Mouse (Mus musculus) liver, postnatal 0 days (tissue): ENCODE data around the gene Cpeb2. TPM values are rescaled to one million over a fixed set of nuclear protein-coding genes. Genes with fewer than 3 reads are reported as not detected.

Source experiments
- ATAC-seq: fragments of 200-750 bp; cut with Nextera tagmentation; 2 replicates; pipeline ENCODE4 v1.8.0; 2017; ENCODE audit warnings: mild to moderate bottlenecking, moderate library complexity
- DNase-seq: peaks from one replicate; pipeline ENCODE4 v3.0.0-alpha.2; 2016
- H3K27ac ChIP-seq: fragments of 300-500 bp; sonication (generic); 2 replicates; pipeline ENCODE4 v1.5.1; 2014; ENCODE audit warnings: antibody characterized with exemption, moderate library complexity, mild to moderate bottlenecking, low read depth
- H3K27me3 ChIP-seq: fragments of 300-500 bp; sonication (generic); 2 replicates; pipeline ENCODE4 v1.6.1; 2014; ENCODE audit warnings: low read length, control low read depth, mixed read lengths; ENCODE audit not compliant: insufficient read depth
- H3K36me3 ChIP-seq: fragments of 300-500 bp; sonication (generic); replicated peaks from 2 replicates; pipeline ENCODE4 v1.6.1; 2014; ENCODE audit warnings: mild to moderate bottlenecking, control low read depth, low read length, moderate library complexity, mixed read lengths; ENCODE audit not compliant: insufficient read depth
- H3K4me1 ChIP-seq: fragments of 300-500 bp; sonication (generic); 2 replicates; pipeline ENCODE4 v1.6.1; 2014; ENCODE audit warnings: antibody characterized with exemption, mild to moderate bottlenecking, control low read depth; ENCODE audit not compliant: insufficient read depth
- H3K4me2 ChIP-seq: fragments of 300-500 bp; sonication (generic); 2 replicates; pipeline ENCODE4 v1.6.1; 2014; ENCODE audit warnings: low read depth, mild to moderate bottlenecking, low read length, moderate library complexity, mixed read lengths
- H3K4me3 ChIP-seq: fragments of 300-500 bp; sonication (generic); 2 replicates; pipeline ENCODE4 v1.5.1; 2014; ENCODE audit warnings: low read depth, low read length
- H3K9ac ChIP-seq: fragments of 300-500 bp; sonication (generic); replicated peaks from 2 replicates; pipeline ENCODE4 v1.6.1; 2014; ENCODE audit warnings: mild to moderate bottlenecking, moderate library complexity
- H3K9me3 ChIP-seq: fragments of 300-500 bp; sonication (generic); 2 replicates; pipeline ENCODE4 v1.6.1; 2016; ENCODE audit warnings: mild to moderate bottlenecking, control low read depth, low read length, mixed read lengths
- CTCF ChIP-seq: sonication (generic); IDR thresholded peaks from 2 replicates; pipeline ENCODE4 v1.5.1; 2016; ENCODE audit warnings: antibody characterized with exemption, low read depth
- EP300 ChIP-seq: IDR thresholded peaks from 2 replicates; pipeline ENCODE4 v1.6.1; 2016; ENCODE audit warnings: antibody characterized with exemption, low read depth, mild to moderate bottlenecking
- WGBS: fragments of 180-500 bp; shearing (Covaris S2); extraction: QIAGEN DNeasy Blood & Tissue Kit; methylation state at CpG from one replicate; pipeline ENCODE4 v1.1.7; 2014; ENCODE audit not compliant: insufficient replicate concordance; 5-methylcytosine and 5-hydroxymethylcytosine counted together
- polyA plus RNA-seq: library from polyadenylated mRNA; unstranded; fragments of >200 nt; fragmentation: Nextera tagmentation; extraction: Ambion mirVana; gene quantifications from 2 replicates; pipeline ENCODE4 v1.2.1, GENCODE M21; 2015

The Cpeb2 gene
- polyA plus RNA-seq, 1 experiment from 2014 or later, result 3.2 TPM

GRCm38 (mm10) chr5:43217468-43217867 is 15.5 kb upstream of the Cpeb2 start:
- peak overlapping the region; percentile 94 for H3K27ac ChIP-seq

GRCm38 (mm10) chr5:43217987-43218846 is 14.8 kb upstream of the Cpeb2 start:
- Histone ChIP-seq H3K9me3 (no peaks in the 10 kb centered on the region), H3K27me3 (no peaks in the 10 kb centered on the region), H3K4me2 (no peak overlapping the region), H3K27ac (peak overlapping the region; percentile 94), H3K4me1 (peaks cover 18% of the 10 kb centered on the region), H3K4me3 (no peak overlapping the region), H3K9ac (no peak overlapping the region), H3K36me3 (no peaks in the 10 kb centered on the region)
- no peak for DNase-seq
- 0 out of 2 replicates have a peak, but pooled peaks have one; percentile 12 for ATAC-seq
- WGBS, result 42% methylated on average over 10 of the region's 10 CpGs
- TF ChIP-seq EP300, result no peak
- no peak for TF ChIP-seq CTCF

More at GRCm38 (mm10) chr5:43217468-43217867, 15.5 kb upstream of the Cpeb2 start:
- Histone ChIP-seq H3K9ac (no peak overlapping the region), H3K4me2 (no peak overlapping the region), H3K36me3 (no peaks in the 10 kb centered on the region), H3K4me3 (no peak overlapping the region), H3K4me1 (peaks cover 18% of the 10 kb centered on the region), H3K9me3 (no peaks in the 10 kb centered on the region), H3K27me3 (no peaks in the 10 kb centered on the region)
- TF ChIP-seq CTCF (no peak), EP300 (peak; percentile 78)
- DNase-seq, result peak; percentile 70
- ATAC-seq, result peak; percentile 93
- 50% methylated on average over 4 of the region's 4 CpGs for WGBS

DNA sequence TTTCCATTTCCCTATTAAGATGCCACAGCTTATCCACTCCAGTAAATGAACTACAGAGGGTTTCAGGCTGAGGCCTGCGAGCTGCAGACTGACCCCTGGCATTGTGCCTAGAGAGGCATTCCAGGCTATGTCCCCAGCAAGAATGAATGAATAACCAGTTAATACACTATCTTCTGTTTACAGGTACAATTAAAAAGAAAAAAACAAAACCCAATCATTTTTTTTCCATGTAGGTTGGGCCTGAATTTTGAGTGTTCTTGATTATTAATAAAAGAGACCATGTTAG is 14.2 kb upstream of the Cpeb2 start:
- H3K4me2 ChIP-seq, result no peak overlapping the region
- TF ChIP-seq CTCF (no peak), EP300 (no peak)
- no peaks in the 10 kb centered on the region for H3K9me3 ChIP-seq
- H3K9ac ChIP-seq, result no peak overlapping the region
- no peak overlapping the region for H3K4me3 ChIP-seq
- DNase-seq (peak; percentile 55), ATAC-seq (peak; percentile 75)
- no peaks in the 10 kb centered on the region for H3K27me3 ChIP-seq
- 44% methylated on average over 1 of the region's 1 CpGs for WGBS
- H3K36me3 ChIP-seq, result no peaks in the 10 kb centered on the region
- H3K27ac ChIP-seq, result peak overlapping the region; percentile 94
- peaks cover 18% of the 10 kb centered on the region for H3K4me1 ChIP-seq

DNA sequence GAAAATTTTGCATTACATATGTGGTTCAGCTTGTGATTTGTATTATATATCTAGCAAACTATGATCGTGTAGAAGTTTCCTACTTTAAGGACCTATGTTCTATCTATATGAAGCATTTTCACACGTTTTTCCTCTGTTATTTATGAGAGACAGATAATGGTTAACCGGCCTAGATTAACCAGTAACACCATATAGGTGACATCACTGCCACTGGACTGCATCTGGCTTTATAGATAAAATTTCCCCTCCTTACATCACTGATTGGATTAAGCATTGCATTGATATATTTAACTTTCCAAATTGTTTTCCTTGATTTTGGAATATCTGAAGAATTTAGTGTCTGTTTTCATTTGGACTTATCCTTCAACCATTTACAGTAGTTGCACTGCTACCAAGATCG is 9.6 kb upstream of the Cpeb2 start:
- peaks cover 6% of the 10 kb centered on the region; the same call in 1 of the 2 replicates for H3K4me1 ChIP-seq
- no peak overlapping the region for H3K4me2 ChIP-seq
- H3K9me3 ChIP-seq, result no peaks in the 10 kb centered on the region
- ATAC-seq (no peak), DNase-seq (no peak)
- H3K9ac ChIP-seq, result no peak overlapping the region
- H3K27ac ChIP-seq, result 0 out of 2 replicates have a peak overlapping the region, but pooled peaks have one; percentile 35
- H3K36me3 ChIP-seq, result no peaks in the 10 kb centered on the region
- no peaks in the 10 kb centered on the region for H3K27me3 ChIP-seq
- no peak for TF ChIP-seq EP300
- no peak for TF ChIP-seq CTCF
- WGBS, result 57% methylated on average over 4 of the region's 4 CpGs
- H3K4me3 ChIP-seq, result no peak overlapping the region

DNA sequence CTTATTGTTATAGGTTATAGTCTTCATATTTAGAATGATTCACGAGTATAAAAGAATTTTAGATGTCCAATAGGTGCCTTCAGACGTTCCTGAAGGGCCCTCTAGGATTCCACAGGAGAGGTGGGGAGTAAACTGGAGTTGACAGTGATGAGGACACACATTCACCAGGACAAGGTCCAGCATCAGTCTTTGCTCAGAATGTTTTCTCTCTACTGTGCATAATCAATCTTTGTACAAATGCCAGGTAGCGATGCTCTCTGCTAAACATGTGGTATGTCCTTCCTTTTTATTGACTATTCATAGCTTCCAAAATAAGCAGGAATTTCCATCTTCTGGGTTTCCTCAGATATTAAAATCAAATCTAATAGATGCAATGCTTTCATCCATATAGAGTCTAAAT is 8.7 kb upstream of the Cpeb2 start:
- no peaks in the 10 kb centered on the region for H3K9me3 ChIP-seq
- DNase-seq (no peak), ATAC-seq (peak; percentile 94)
- H3K4me3 ChIP-seq, result no peak overlapping the region
- H3K36me3 ChIP-seq, result no peaks in the 10 kb centered on the region
- TF ChIP-seq CTCF, result no peak
- TF ChIP-seq EP300, result no peak
- H3K27ac ChIP-seq, result 0 out of 2 replicates have a peak overlapping the region, but pooled peaks have one; percentile 35
- no peak overlapping the region for H3K4me2 ChIP-seq
- no peaks in the 10 kb centered on the region for H3K27me3 ChIP-seq
- no peak overlapping the region for H3K9ac ChIP-seq
- 0 out of 2 replicates have a peak, but pooled peaks cover 4% of the 10 kb centered on the region for H3K4me1 ChIP-seq
- WGBS, result 45% methylated on average over 3 of the region's 3 CpGs

DNA sequence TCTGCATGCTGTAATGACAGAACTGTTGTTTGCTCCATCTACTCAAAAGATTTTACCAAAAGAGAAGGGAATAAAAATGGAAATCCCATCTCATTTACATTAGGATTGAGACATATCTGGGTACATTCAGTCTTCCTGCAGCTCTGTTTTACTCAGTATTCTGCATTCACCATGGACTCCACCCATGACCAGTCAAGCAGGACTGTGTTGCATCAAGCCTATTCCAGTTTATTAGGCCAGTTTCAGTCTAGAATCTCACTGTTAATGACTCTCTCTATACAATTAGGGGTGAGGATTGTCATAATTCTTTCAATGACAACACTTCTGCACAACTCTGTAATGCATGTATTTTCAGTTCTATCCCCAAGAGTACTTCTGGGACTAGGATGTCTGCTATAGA is 6.8 kb upstream of the Cpeb2 start:
- H3K9ac ChIP-seq, result no peak overlapping the region
- H3K4me3 ChIP-seq, result no peak overlapping the region
- DNase-seq (no peak), ATAC-seq (no peak)
- no peaks in the 10 kb centered on the region for H3K27me3 ChIP-seq
- TF ChIP-seq EP300, result no peak
- no peak for TF ChIP-seq CTCF
- no peak overlapping the region for H3K4me2 ChIP-seq
- H3K36me3 ChIP-seq, result no peaks in the 10 kb centered on the region
- peaks cover 3% of the 10 kb centered on the region; the same call in 1 of the 2 replicates for H3K4me1 ChIP-seq
- no peak overlapping the region for H3K27ac ChIP-seq
- no peaks in the 10 kb centered on the region for H3K9me3 ChIP-seq
